Comparison of ENCODE assay signal across 10 mouse cellular contexts in genomic region chr6:47810181-47810580, GRCm38 (mm10). TPM values are rescaled to one million over a fixed set of nuclear protein-coding genes. Genes with fewer than 3 reads are reported as not detected.
A peak's percentile ranks its signal among the peaks of the same experiment; 100 is the strongest.
DNase-seq lines count a peak whose midpoint lies in the region; ATAC-seq and TF ChIP-seq lines count a peak whose summit lies in the region.
"Had no signal": no experiment of that assay in that cellular context is flagged by ENCODE, and none has a peak within 500 bp of the region (broad histone marks: within the 10 kb centered on the region; RNA-seq: fewer than 3 reads in every experiment).

No protein-coding gene starts in this region.

- no peak for TF ChIP-seq CTCF in liver, adult 2 months (IDR thresholded peaks at IDR 0.05; ENCODE audit: low read depth, low read length)
- no peak for TF ChIP-seq CTCF in cerebellum, adult 2 months (IDR thresholded peaks at IDR 0.05; ENCODE audit: borderline replicate concordance, insufficient read depth, low read depth, low read length)

- peaks cover 29% of the 10 kb centered on the region; the same call in 1 of the 2 replicates for H3K79me2 ChIP-seq in liver, adult 2 months (ENCODE audit: control insufficient read depth, insufficient read depth, low read length)

- no peak for TF ChIP-seq POLR2A in liver, adult 2 months (IDR thresholded peaks at IDR 0.05; ENCODE audit: extremely low read depth, insufficient read depth, low read length)
- no peak for TF ChIP-seq POLR2A in cerebellum, adult 2 months (IDR thresholded peaks at IDR 0.05; ENCODE audit: borderline replicate concordance, insufficient read depth, low read length)

- peak overlapping the region; percentile 19; the same call in 1 of the 2 replicates for H3K4me3 ChIP-seq in liver, adult 2 months (ENCODE audit: insufficient read depth, low read depth, low read length)
- H3K4me3 ChIP-seq in liver, embryonic 12.5 days: no peak overlapping the region
- no peak overlapping the region for H3K4me3 ChIP-seq in hindbrain, embryonic 15.5 days
- no peak overlapping the region for H3K4me3 ChIP-seq in neural tube, embryonic 12.5 days
- H3K4me3 ChIP-seq in cerebellum, adult 2 months (replicated peaks; ENCODE audit: insufficient read depth, low read depth, low read length): no peak overlapping the region

- WGBS in liver, adult 2 months: 24% methylated on average over 2 of the region's 2 CpGs
- WGBS in liver, embryonic 12.5 days (ENCODE audit: insufficient replicate concordance): 73% methylated on average over 2 of the region's 2 CpGs
- WGBS in hindbrain, embryonic 15.5 days: 81% methylated on average over 2 of the region's 2 CpGs
- 86% methylated on average over 2 of the region's 2 CpGs for WGBS in neural tube, embryonic 12.5 days
- WGBS in cerebellum, adult 2 months: 69% methylated on average over 2 of the region's 2 CpGs

- H3K9me3 ChIP-seq in liver, embryonic 12.5 days (replicated peaks): no peaks in the 10 kb centered on the region
- H3K9me3 ChIP-seq in hindbrain, embryonic 15.5 days: no peaks in the 10 kb centered on the region
- H3K9me3 ChIP-seq in neural tube, embryonic 12.5 days: no peaks in the 10 kb centered on the region

- no peak overlapping the region for H3K27ac ChIP-seq in liver, adult 2 months (replicated peaks; ENCODE audit: insufficient read depth, low read depth, low read length)
- H3K27ac ChIP-seq in liver, embryonic 12.5 days: no peak overlapping the region
- no peak overlapping the region for H3K27ac ChIP-seq in hindbrain, embryonic 15.5 days (replicated peaks)
- H3K27ac ChIP-seq in neural tube, embryonic 12.5 days: no peak overlapping the region
- H3K27ac ChIP-seq in cerebellum, adult 2 months (ENCODE audit: insufficient read depth, low read length): no peak overlapping the region

- peaks cover 30% of the 10 kb centered on the region for H3K36me3 ChIP-seq in liver, adult 2 months (ENCODE audit: control insufficient read depth, insufficient read depth, low read length)
- H3K36me3 ChIP-seq in liver, embryonic 12.5 days: peaks cover 31% of the 10 kb centered on the region
- peaks cover 16% of the 10 kb centered on the region for H3K36me3 ChIP-seq in hindbrain, embryonic 15.5 days
- H3K36me3 ChIP-seq in neural tube, embryonic 12.5 days: peaks cover 18% of the 10 kb centered on the region

- H3K9ac ChIP-seq in liver, adult 2 months (ENCODE audit: low read depth, low read length): peak overlapping the region; percentile 54
- no peak overlapping the region for H3K9ac ChIP-seq in liver, embryonic 12.5 days
- no peak overlapping the region for H3K9ac ChIP-seq in hindbrain, embryonic 15.5 days
- no peak overlapping the region for H3K9ac ChIP-seq in neural tube, embryonic 12.5 days

- peak; percentile 44 for DNase-seq in liver, adult 2 months (ENCODE audit: extremely low read depth, low read depth, low spot score)
- peak; percentile 32 for DNase-seq in embryo, embryonic 10.5 days (ENCODE audit: low spot score)
- DNase-seq in right cerebral cortex, postnatal 4 days: no peak
- DNase-seq in urinary bladder, adult 18-20 months (ENCODE audit: low spot score in 2 of 2): no peak
- DNase-seq in cerebellum, adult 2 months: no peak
- DNase-seq: cerebellum, adult 11-12 months; gastrocnemius, postnatal 36 days had no signal

- no peak for ATAC-seq in liver, embryonic 12.5 days
- ATAC-seq in hindbrain, embryonic 15.5 days (ENCODE audit: low FRiP score, low read depth): no peak
- ATAC-seq in neural tube, embryonic 12.5 days (ENCODE audit: low FRiP score, low read depth): no peak

- H3K4me2 ChIP-seq in liver, embryonic 12.5 days: no peak overlapping the region; the same call in 1 of the 2 replicates
- peak overlapping the region; percentile 15; the same call in 1 of the 2 replicates for H3K4me2 ChIP-seq in hindbrain, embryonic 15.5 days
- H3K4me2 ChIP-seq in neural tube, embryonic 12.5 days (replicated peaks): peak overlapping the region; percentile 39

- H3K4me1 ChIP-seq in liver, adult 2 months (ENCODE audit: control insufficient read depth, insufficient read depth, low read length): peaks cover 20% of the 10 kb centered on the region
- peaks cover 45% of the 10 kb centered on the region for H3K4me1 ChIP-seq in liver, embryonic 12.5 days
- H3K4me1 ChIP-seq in hindbrain, embryonic 15.5 days (replicated peaks): peaks cover 40% of the 10 kb centered on the region
- H3K4me1 ChIP-seq in neural tube, embryonic 12.5 days: peaks cover 29% of the 10 kb centered on the region
- H3K4me1 ChIP-seq in cerebellum, adult 2 months (ENCODE audit: control insufficient read depth, insufficient read depth, low read length): peaks cover 7% of the 10 kb centered on the region

- H3K27me3 ChIP-seq in liver, adult 2 months (ENCODE audit: control insufficient read depth, insufficient read depth, low read length): no peaks in the 10 kb centered on the region
- H3K27me3 ChIP-seq in liver, embryonic 12.5 days (replicated peaks): no peaks in the 10 kb centered on the region
- no peaks in the 10 kb centered on the region for H3K27me3 ChIP-seq in hindbrain, embryonic 15.5 days
- H3K27me3 ChIP-seq in neural tube, embryonic 12.5 days (replicated peaks): no peaks in the 10 kb centered on the region
- H3K27me3 ChIP-seq in cerebellum, adult 2 months (ENCODE audit: control insufficient read depth, insufficient read depth, low read length): no peaks in the 10 kb centered on the region

RNA-seq across cellular contexts. Expression of gene Pdia4, which starts 3.0 kb away (rescaled TPM):
- total RNA-seq in liver, adult 2 months (2014; rRNA removed): 244 and 280 TPM in 2 replicates
- polyA plus RNA-seq in liver, adult 2 months (2012; rRNA removed): 69.4 and 76.6 TPM in 2 replicates
- polyA plus RNA-seq in liver, embryonic 12.5 days (2016; fragmentation: Nextera tagmentation; extraction: Ambion mirVana): 142 and 147 TPM in 2 replicates
- 150 and 163 TPM in 2 replicates for polyA plus RNA-seq in hindbrain, embryonic 15.5 days (2015; fragmentation: Nextera tagmentation; extraction: Ambion mirVana)
- 196 and 221 TPM in 2 replicates for polyA plus RNA-seq in neural tube, embryonic 12.5 days (2016; fragmentation: Nextera tagmentation; extraction: Ambion mirVana)
- 30.1 and 31.9 TPM in 2 replicates for polyA plus RNA-seq in cerebellum, adult 2 months (2012; rRNA removed)

RNA-seq across cellular contexts. Expression of gene Zfp786, which starts 20.5 kb away (rescaled TPM):
- total RNA-seq in liver, adult 2 months (2014; rRNA removed): 0.07 and 0.28 TPM in 2 replicates
- polyA plus RNA-seq in liver, adult 2 months (2012; rRNA removed): 0.12 and 0.27 TPM in 2 replicates
- 0.99 and 1.0 TPM in 2 replicates for polyA plus RNA-seq in liver, embryonic 12.5 days (2016; fragmentation: Nextera tagmentation; extraction: Ambion mirVana)
- polyA plus RNA-seq in hindbrain, embryonic 15.5 days (2015; fragmentation: Nextera tagmentation; extraction: Ambion mirVana): 14.7 and 15.3 TPM in 2 replicates
- polyA plus RNA-seq in neural tube, embryonic 12.5 days (2016; fragmentation: Nextera tagmentation; extraction: Ambion mirVana): 12.8 and 14.8 TPM in 2 replicates
- polyA plus RNA-seq in cerebellum, adult 2 months (2012; rRNA removed): 2.9 and 3.0 TPM in 2 replicates

RNA-seq across cellular contexts. Expression of gene Zfp398, which starts 25.3 kb away (rescaled TPM):
- 4.0 and 4.6 TPM in 2 replicates for total RNA-seq in liver, adult 2 months (2014; rRNA removed)
- 3.3 and 4.5 TPM in 2 replicates for polyA plus RNA-seq in liver, adult 2 months (2012; rRNA removed)
- polyA plus RNA-seq in liver, embryonic 12.5 days (2016; fragmentation: Nextera tagmentation; extraction: Ambion mirVana): 3.0 and 3.7 TPM in 2 replicates
- 18.5 and 18.7 TPM in 2 replicates for polyA plus RNA-seq in hindbrain, embryonic 15.5 days (2015; fragmentation: Nextera tagmentation; extraction: Ambion mirVana)
- 13.4 and 14.5 TPM in 2 replicates for polyA plus RNA-seq in neural tube, embryonic 12.5 days (2016; fragmentation: Nextera tagmentation; extraction: Ambion mirVana)
- polyA plus RNA-seq in cerebellum, adult 2 months (2012; rRNA removed): 20.0 and 21.2 TPM in 2 replicates

Comparison
In these comparisons a context has a peak if more than half of its experiments do, and no peak if none do; other contexts are left out.
1. DNase-seq: peak in liver, adult 2 months (single experiment) and embryo, embryonic 10.5 days (single experiment); none in right cerebral cortex, postnatal 4 days (single experiment), urinary bladder, adult 18-20 months (0 of 2) and cerebellum, adult 2 months (0 of 2).